Mouse (Mus musculus): ENCODE data around the gene Rab43. TPM values are rescaled to one million over a fixed set of nuclear protein-coding genes. Genes with fewer than 3 reads are reported as not detected.

Rab43 gene
- polyA plus RNA-seq, 1 experiment from 2014 or later, result 4.4 TPM

DNA sequence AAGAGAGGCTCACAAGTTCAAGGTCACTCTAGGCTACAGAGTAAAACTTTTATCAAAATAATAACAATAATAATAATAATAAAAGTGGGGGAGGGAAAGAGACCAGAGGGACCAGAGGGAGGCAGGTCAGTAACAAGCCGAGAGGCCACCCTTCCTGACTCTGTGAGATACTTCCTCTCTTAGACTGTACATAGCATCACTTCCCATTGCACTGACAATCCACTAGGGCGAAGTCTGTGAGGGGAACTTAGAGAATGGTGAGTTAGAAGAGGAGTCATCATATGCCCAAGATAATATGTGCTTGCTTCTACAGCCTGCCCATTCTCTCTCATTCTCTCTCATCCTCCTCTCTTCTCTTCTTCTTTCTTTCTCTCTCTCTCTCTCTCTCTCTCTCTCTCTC is 5.9 kb downstream of the Rab43 start:
- DNase-seq (ENCODE audit: low spot score), result peak; percentile 58
- 68% methylated on average over 2 of the region's 2 CpGs for WGBS
- Histone ChIP-seq H3K27me3 (ENCODE audit: insufficient read depth, poor library complexity, severe bottlenecking) (no peaks in the 10 kb centered on the region), H3K27ac (no peak overlapping the region), H3K4me1 (peaks cover 15% of the 10 kb centered on the region), H3K36me3 (no peaks in the 10 kb centered on the region), H3K4me3 (no peak overlapping the region), H3K9me3 (no peaks in the 10 kb centered on the region)

DNA sequence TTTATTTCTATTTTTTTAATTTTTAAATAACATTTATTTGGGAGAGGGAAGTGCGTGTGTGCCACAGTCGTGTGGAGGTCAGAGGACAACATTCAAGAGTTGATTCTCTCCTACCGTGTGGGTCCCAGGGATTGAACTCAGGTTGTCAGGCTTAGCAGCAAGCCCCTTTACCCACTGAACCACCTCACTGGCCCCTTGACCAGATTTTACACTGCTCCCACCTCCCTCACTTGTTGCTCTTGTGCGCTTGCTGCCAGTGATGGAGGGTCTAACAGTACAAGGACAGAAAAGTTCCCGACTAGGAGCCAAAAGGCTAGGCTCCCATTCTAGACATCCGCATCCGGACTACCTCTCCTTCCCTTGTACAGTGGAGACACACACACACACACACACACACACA is 6.5 kb downstream of the Rab43 start:
- no peak for DNase-seq (ENCODE audit: low spot score)
- Histone ChIP-seq H3K36me3 (no peaks in the 10 kb centered on the region), H3K4me1 (peaks cover 17% of the 10 kb centered on the region; the same call in 1 of the 2 replicates), H3K27ac (no peak overlapping the region), H3K4me3 (no peak overlapping the region), H3K9me3 (no peaks in the 10 kb centered on the region), H3K27me3 (ENCODE audit: insufficient read depth, poor library complexity, severe bottlenecking) (no peaks in the 10 kb centered on the region)
- WGBS, result 92% methylated on average over 7 of the region's 7 CpGs

- WGBS, result 83% methylated on average over 7 of the region's 7 CpGs
- Histone ChIP-seq H3K27me3 (ENCODE audit: insufficient read depth, poor library complexity, severe bottlenecking) (no peaks in the 10 kb centered on the region), H3K4me1 (peaks cover 20% of the 10 kb centered on the region), H3K36me3 (no peaks in the 10 kb centered on the region), H3K4me3 (no peak overlapping the region), H3K27ac (no peak overlapping the region), H3K9me3 (no peaks in the 10 kb centered on the region)
- DNase-seq (ENCODE audit: low spot score), result no peak
Observed at GRCm38 (mm10) chr6:87804886-87805285, 7.1 kb downstream of the Rab43 start.

- H3K9me3 ChIP-seq, result no peaks in the 10 kb centered on the region
- H3K27me3 ChIP-seq (ENCODE audit: insufficient read depth, poor library complexity, severe bottlenecking), result no peaks in the 10 kb centered on the region
- H3K4me3 ChIP-seq, result no peak overlapping the region
- H3K27ac ChIP-seq, result no peak overlapping the region
- H3K36me3 ChIP-seq, result no peaks in the 10 kb centered on the region
- H3K4me1 ChIP-seq, result peaks cover 24% of the 10 kb centered on the region
- WGBS, result 77% methylated on average over 1 of the region's 1 CpGs
- DNase-seq (ENCODE audit: low spot score), result no peak
Observed at GRCm38 (mm10) chr6:87804036-87804435, 7.9 kb downstream of the Rab43 start.

GRCm38 (mm10) chr6:87802462-87802861 is 9.5 kb downstream of the Rab43 start:
- Histone ChIP-seq H3K27ac (no peak overlapping the region), H3K36me3 (no peaks in the 10 kb centered on the region), H3K4me1 (peaks cover 30% of the 10 kb centered on the region), H3K27me3 (ENCODE audit: insufficient read depth, poor library complexity, severe bottlenecking) (no peaks in the 10 kb centered on the region), H3K4me3 (no peak overlapping the region), H3K9me3 (no peaks in the 10 kb centered on the region)
- DNase-seq (ENCODE audit: low spot score), result no peak
- 83% methylated on average over 7 of the region's 7 CpGs for WGBS

- Histone ChIP-seq H3K27ac (no peak overlapping the region), H3K4me3 (no peak overlapping the region), H3K27me3 (ENCODE audit: insufficient read depth, poor library complexity, severe bottlenecking) (no peaks in the 10 kb centered on the region), H3K36me3 (no peaks in the 10 kb centered on the region), H3K9me3 (no peaks in the 10 kb centered on the region), H3K4me1 (peaks cover 23% of the 10 kb centered on the region)
- WGBS, result 72% methylated on average over 6 of the region's 6 CpGs
- DNase-seq (ENCODE audit: low spot score), result no peak
Observed at GRCm38 (mm10) chr6:87799576-87799975, 12.4 kb downstream of the Rab43 start.

DNA sequence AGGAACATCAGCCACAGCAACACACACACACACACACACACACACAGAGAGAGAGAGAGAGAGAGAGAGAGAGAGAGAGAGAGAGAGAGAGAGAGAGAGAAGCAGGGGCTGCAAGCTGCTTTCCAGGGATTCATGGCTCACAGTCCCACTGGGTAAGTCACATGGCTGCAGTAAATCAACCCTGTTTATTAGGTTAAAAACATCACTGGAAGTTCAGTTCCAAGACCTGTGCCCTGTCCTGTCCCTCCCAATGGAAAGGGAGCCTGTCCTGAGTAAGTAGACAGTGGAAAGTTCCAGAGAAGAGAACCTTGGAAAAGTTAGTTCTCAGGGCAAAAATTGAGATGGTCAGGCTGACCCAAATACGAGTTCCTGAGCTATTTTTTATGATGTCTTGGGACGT is 14.6 kb downstream of the Rab43 start:
- no peak for DNase-seq (ENCODE audit: low spot score)
- 32% methylated on average over 2 of the region's 2 CpGs for WGBS
- H3K27me3 ChIP-seq (ENCODE audit: insufficient read depth, poor library complexity, severe bottlenecking), result no peaks in the 10 kb centered on the region

DNA sequence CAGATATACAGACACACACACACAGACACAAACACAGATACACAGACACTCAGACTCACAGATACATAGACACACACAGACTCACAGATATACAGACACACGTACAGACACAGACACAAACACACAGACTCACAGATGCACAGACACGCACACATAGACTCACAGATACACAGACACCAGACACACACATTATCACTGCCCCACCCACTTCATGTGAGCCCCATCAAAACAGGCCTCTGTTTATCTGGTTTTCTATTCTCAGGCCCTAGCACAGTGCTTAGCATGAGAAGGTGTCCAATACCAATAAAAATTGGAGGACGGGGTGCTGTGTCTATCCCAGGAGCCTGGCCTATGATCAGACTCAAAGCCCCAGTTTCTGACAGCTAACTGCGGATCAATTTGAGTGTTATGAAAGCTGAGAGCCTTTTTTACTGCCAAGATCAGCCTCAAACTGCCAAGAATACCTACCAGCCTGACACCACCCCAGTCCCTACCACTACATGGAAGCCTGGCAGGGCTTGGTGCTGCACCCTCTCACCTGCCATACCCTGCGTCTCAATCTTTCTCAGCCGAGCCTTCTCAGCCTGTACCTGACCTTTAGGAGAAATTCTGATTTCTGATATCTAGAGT is 15.6 kb downstream of the Rab43 start:
- H3K27me3 ChIP-seq (ENCODE audit: insufficient read depth, poor library complexity, severe bottlenecking), result no peaks in the 10 kb centered on the region
- H3K27ac ChIP-seq, result no peak overlapping the region
- H3K4me3 ChIP-seq, result no peak overlapping the region
- H3K36me3 ChIP-seq, result peaks cover 9% of the 10 kb centered on the region; the same call in 1 of the 2 replicates
- H3K9me3 ChIP-seq, result no peaks in the 10 kb centered on the region
- peaks cover 31% of the 10 kb centered on the region for H3K4me1 ChIP-seq
- no peak for DNase-seq (ENCODE audit: low spot score)
- WGBS, result 81% methylated on average over 6 of the region's 6 CpGs

More for the DNA sequence above, 14.6 kb downstream of the Rab43 start:
- Histone ChIP-seq H3K27ac (no peak overlapping the region), H3K9me3 (no peaks in the 10 kb centered on the region), H3K36me3 (peaks cover 4% of the 10 kb centered on the region; the same call in 1 of the 2 replicates), H3K4me1 (peaks cover 29% of the 10 kb centered on the region), H3K4me3 (no peak overlapping the region)

DNA sequence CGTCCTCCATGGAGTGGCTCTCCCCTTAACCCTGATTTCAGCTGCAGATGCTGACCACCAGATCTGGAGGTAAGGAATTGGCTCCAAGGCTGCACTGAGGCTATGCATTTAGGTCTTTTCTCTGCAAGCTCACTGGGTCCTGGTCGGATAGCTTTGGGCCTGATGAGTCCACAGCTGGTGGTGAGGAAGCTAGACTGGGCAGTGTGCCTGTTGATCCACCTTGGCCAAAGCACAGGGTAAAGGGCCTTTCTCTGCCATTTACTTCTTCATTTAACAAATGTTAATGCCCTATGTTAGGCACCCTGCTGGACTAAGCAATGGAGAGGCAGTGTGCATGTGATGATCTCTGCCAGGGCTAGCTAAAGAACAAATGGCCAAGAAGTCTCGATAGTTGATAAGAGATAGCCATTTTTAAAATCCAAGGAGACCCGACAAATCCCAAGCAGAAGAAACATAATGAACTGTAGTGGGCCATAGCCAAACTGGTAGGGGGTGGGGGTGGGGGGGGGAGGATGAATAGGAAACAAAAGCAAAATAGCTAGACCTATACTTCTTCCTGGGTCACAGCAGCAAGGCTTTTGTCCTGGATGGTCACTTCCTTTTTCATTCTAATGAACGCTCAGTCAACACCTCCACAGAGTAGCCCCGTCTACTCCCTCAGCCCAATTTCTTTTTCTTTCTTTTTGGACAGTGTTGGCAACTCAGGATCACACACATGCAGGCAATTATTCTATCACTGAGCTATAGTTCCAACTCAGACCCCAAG is 16.4 kb downstream of the Rab43 start:
- H3K4me1 ChIP-seq, result peaks cover 35% of the 10 kb centered on the region
- DNase-seq (ENCODE audit: low spot score), result no peak
- no peaks in the 10 kb centered on the region for H3K9me3 ChIP-seq
- no peak overlapping the region for H3K4me3 ChIP-seq
- H3K27me3 ChIP-seq (ENCODE audit: insufficient read depth, poor library complexity, severe bottlenecking), result no peaks in the 10 kb centered on the region
- H3K36me3 ChIP-seq, result peaks cover 9% of the 10 kb centered on the region; the same call in 1 of the 2 replicates
- WGBS, result 68% methylated on average over 6 of the region's 6 CpGs
- H3K27ac ChIP-seq, result no peak overlapping the region

- peaks cover 9% of the 10 kb centered on the region; the same call in 1 of the 2 replicates for H3K36me3 ChIP-seq
- H3K9me3 ChIP-seq, result no peaks in the 10 kb centered on the region
- no peak overlapping the region for H3K27ac ChIP-seq
- no peak for DNase-seq (ENCODE audit: low spot score)
- no peaks in the 10 kb centered on the region for H3K27me3 ChIP-seq (ENCODE audit: insufficient read depth, poor library complexity, severe bottlenecking)
- H3K4me3 ChIP-seq, result no peak overlapping the region
- peaks cover 39% of the 10 kb centered on the region for H3K4me1 ChIP-seq
- 86% methylated on average over 10 of the region's 10 CpGs for WGBS
Observed at GRCm38 (mm10) chr6:87793821-87794510, 18.0 kb downstream of the Rab43 start.

- H3K4me3 ChIP-seq, result no peak overlapping the region
- H3K4me1 ChIP-seq, result peaks cover 34% of the 10 kb centered on the region
- 91% methylated on average over 5 of the region's 5 CpGs for whole genome bisulfite sequencing
- H3K27me3 ChIP-seq (ENCODE audit: insufficient read depth, poor library complexity, severe bottlenecking), result no peaks in the 10 kb centered on the region
- peaks cover 9% of the 10 kb centered on the region; the same call in 1 of the 2 replicates for H3K36me3 ChIP-seq
- H3K27ac ChIP-seq, result no peak overlapping the region
- DNase-seq (ENCODE audit: low spot score), result no peak
- H3K9me3 ChIP-seq, result no peaks in the 10 kb centered on the region
Observed at GRCm38 (mm10) chr6:87791826-87792225, 20.1 kb downstream of the Rab43 start.

DNA sequence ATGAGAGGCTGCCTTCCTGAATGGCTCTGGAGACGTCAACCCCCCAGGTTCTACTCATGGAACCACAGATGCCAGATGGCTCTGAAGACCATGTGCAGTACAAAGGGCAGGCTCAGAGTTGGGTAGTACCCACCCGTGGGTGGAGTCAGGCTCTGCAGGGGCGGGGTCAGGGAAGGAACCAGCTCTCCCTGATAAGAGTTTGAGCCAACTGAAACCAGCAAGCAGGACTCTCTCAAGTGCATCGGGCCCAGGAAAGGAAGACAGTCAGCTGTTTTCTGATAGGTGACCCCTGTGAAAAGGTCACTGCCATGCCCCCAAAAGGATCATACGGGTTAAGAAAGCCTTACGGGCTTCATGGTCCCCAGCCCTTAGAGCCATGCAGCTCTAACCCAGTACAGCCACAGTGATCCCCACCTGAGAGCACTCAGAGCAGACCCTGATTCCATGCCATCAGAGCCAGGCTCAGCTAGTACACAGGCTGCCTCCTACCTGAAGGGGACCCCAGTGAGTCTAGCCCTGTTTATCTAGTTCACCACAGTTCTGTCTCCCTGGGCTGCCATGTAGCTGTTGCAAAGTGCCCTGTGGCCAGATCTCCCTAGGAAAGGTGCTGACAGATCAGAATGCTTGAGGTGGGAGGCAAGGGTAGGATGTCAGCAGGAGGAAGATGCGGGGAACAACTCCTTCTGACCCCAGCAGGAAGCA is 21.0 kb downstream of the Rab43 start:
- Histone ChIP-seq H3K4me1 (peaks cover 34% of the 10 kb centered on the region), H3K9me3 (no peaks in the 10 kb centered on the region), H3K27me3 (ENCODE audit: insufficient read depth, poor library complexity, severe bottlenecking) (no peaks in the 10 kb centered on the region), H3K36me3 (peaks cover 9% of the 10 kb centered on the region; the same call in 1 of the 2 replicates), H3K27ac (peak overlapping the region; percentile 33; the same call in 1 of the 2 replicates), H3K4me3 (no peak overlapping the region)
- DNase-seq (ENCODE audit: low spot score), result peak; percentile 91
- 47% methylated on average over 7 of the region's 7 CpGs for WGBS
